Mouse (Mus musculus) layer of hippocampus, postnatal 10 days (tissue): ENCODE measurements around the gene Trf. TPM values are rescaled to one million over a fixed set of nuclear protein-coding genes. Genes with fewer than 3 reads are reported as not detected.

ENCODE experiments used
- DNase-seq, 2 experiments: peaks; one replicate each; pipeline ENCODE4 v3.0.0; 2021; ENCODE audit warnings: low spot score in 2 of 2
- total RNA-seq, 2 experiments: library from RNA; stranded (reverse); gene quantifications; 2 replicates each; pipeline ENCODE4 v1.2.3; 2021

Gene Trf
- total RNA-seq, 2 experiments from 2014 or later: 13.8 to 19.9 TPM

DNA sequence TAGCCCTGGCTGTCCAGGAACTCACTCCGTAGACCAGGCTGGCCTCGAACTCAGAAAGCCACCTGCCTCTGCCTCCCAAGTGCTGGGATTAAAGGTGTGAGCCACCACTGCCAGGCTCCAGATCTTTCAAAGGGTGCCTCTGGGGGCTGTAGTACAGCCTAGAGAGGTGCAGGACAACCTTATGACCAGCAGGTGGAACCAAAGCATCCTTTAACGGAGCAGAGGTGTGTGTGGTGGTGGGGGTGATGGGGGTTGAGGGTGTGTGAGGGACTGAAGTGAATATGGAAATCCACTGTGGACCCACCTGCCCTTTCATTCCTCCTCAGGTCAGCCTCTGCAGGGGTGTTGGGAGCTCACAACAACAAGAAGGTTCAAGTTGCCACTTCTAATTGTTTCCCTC is 4.8 kb downstream of the Trf start:
- DNase-seq: peak in 1 of 2 experiments; percentile 37

DNA sequence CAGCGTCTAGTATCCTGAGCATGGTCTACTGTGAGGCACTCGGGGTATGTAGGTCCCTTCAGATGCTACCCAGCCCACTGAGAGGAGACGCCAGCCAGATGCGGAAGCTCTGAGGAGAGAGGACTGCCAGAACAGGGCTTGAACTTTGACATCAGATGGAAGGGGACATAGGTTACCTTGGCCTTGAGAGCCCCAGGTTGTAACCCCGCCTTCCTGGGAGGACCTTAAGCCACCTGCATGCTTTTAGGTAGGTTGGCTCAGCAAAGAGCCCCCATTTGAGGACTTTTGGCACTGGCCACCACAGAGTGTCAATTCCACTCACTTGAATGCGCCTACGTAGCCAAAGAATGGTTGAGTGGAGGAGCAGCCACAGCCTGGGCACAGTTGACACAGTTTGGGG is 5.5 kb downstream of the Trf start:
- DNase-seq: no peak

DNA sequence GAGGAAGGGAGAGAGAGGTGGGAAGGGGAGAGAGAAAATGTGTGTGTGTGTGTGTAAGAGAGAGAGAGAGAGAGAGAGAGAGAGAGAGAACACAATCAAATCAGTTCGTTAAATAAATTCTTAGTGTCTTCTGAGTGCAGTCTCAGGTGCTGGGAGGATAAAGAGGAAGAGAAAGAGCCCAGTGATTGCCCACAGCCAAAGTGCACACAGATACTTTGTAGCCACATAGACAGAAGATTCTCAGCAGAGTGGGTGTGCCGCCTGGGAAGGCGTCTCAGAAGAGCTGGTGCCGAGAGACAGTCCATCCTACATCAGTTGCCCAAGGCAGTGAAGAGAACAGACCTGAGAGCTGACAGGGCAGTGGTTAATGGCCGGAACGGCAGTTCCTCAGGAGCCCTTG is 16.0 kb downstream of the Trf start:
- no peak for DNase-seq

DNA sequence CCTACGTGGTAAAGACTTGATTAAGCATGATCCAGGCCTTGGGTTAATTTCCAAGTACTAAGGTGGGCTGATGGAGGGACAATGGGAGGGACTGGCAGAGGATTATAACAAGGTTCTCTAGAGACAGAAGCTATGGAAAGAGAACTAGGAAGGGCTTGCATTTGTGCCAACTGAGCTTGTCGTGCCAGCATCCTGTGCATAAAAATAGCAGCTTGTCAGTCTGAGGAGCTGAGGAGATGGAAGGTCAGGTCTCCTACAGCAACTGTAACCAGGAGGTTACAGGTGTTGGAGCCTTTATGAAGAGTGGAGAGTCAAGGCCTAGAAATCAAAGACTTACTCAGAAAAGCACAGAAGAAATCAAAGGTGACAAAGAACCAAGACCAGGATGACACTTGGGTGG is 16.6 kb downstream of the Trf start:
- no peak for DNase-seq

DNA sequence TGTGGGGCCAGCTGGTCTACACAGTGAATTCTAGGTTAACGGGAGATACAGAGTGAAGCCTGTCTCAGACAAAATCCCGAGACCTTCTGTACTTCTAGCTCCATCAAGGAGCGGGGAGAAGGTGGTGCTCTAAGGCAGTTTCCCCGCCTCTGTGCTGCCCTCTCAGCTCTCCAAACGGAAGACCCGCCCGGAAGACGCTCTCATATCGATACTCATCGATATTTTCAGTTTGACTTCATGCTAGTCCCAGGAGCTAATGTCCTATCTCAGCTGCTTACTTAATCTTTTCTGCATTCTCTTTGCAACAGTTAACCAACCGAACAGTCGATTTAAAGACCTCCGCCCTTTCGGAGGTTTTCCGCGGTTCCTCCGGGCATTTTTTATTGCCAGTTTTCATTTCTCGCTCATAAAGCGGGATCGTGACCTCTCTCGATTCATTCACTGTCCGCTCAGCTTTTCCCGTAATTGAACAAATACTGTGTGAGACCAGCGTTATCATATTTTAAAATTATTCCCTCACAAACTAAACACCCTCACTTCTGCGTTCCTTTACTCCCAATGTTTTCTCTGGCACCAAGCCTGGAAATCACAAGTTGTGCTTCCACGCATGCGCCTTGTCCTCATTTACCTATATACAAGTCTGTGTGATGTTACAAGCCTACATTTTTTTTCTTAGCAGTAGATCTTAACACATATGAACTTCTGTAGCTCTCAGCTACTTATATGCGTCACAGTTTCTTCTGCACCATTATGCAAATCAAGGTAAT is 17.4 kb downstream of the Trf start:
- no peak for DNase-seq

DNA sequence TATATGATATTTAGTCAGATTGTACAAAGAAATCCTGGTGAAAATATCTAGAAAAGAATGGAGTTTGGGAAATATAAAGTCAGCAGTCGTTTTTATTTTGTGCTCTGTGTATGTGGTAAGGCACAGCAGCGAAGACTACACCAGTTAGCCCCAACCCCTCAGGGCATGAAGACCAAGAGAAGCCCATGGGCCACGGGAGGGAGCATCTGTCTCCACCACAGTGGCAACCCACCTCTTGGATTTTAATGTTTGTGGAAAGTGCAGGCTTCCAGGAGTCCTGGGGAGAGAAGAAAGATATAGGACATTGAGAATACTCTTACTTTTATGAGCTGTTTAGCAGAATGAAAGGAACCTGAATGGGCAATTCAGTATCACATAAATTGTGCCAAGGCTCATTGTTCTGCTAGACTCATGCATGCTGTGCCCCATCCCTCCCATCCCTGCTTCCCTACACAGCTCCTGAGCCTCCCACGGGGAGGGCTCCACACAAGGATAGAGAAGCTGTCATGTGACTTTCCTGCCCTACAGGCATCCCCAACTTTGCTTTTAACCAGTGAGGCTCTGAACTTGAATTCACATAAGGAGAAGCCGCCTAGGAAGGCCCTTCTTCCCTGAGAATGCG is 21.3 kb downstream of the Trf start:
- no peak for DNase-seq

DNA sequence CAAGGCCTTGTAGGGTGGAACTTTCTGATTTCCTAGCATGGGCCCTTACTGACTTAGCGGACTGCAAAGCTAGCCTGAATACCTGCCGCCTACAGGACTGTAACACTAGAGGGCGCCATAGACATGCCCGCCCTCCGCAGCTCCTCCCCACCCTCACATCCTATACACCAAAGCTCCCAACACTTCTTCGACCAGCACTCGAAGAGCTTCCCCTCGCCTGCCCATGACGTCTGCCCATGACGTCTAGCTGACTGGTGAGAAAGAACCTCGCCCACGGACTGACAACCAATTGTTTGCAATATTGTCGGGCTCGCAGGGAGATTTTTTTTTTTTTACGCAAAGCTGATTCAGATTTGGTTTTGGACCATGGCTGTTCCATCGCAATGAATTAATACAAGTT is 22.4 kb downstream of the Trf start:
- peak; percentile 61 to 69 for DNase-seq

DNA sequence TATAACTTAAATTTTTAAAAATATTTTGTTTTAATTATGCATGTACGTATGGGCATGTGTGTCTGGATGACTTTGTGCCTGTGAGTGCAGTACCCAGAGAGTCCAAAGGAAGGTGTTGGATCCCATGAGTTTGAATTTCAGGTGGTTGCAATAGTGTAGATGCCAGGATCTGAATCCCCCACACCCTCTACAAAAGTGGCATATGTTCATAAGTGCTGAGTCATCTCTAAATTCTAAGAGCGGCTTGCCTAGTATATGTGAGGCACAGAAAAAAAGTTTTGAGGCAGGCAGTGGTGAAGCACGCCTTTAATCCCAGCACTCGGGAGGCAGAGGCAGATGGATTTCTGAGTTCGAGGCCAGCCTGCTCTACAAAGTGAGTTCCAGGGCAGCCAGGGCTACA is 24.5 kb downstream of the Trf start:
- no peak for DNase-seq

DNA sequence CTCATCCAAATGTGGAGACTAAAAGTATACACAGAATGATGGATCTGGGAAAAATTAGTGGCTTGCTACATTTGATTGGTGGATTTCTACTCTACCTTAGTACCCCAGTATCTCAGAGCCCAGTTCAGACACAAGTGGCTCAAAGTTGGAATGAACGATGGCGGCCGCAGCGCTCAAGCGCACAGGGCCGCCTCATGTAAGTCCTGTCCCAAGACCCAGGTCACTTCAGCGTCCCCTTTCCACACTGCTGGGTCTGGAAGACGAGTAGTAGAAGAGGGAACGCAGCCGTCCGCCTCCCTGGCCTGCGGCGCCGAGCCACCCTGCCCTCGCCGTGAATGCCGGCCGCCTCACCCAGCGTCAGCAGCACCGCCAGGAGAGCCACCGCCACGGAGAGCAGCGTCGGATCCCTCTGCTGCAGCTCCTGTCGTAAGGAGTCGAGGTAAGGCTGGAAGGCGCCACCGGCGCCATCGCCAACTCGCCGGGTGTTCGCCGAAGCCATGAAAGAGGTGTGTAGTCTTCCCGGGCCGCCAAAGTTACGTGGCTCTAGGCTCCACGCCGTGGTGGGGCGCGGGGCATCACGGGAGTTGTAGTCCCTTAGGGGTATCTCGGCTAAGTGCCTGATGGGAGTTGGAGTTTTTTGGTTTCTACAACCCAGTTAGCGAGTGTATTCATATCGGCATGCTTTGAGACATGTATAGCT is 28.5 kb downstream of the Trf start, which contains the start of gene Srprb:
Srprb (minus strand) TSS at position 577 of the 700 bp plus-strand sequence.
- peak; percentile 91 to 95 for DNase-seq

DNA sequence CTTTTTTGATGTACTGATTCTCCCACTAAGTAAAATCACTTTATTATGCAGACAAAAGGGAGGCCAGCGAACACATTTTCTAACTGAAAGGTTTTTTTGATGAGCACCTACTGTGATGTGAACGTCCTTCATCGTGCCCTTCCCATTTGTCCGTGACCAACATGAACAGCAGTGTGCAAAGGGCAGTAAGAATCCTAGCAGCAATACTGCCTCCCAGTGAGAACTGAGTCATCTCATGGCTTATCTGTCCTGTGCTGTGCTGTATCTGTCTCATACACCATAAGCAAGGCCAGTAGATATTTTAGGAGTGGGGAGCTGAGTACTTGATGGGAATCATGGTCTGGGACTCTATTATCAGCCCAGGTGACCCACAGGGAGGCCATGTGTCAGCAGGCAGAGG is 41.8 kb downstream of the Trf start:
- no peak for DNase-seq

DNA sequence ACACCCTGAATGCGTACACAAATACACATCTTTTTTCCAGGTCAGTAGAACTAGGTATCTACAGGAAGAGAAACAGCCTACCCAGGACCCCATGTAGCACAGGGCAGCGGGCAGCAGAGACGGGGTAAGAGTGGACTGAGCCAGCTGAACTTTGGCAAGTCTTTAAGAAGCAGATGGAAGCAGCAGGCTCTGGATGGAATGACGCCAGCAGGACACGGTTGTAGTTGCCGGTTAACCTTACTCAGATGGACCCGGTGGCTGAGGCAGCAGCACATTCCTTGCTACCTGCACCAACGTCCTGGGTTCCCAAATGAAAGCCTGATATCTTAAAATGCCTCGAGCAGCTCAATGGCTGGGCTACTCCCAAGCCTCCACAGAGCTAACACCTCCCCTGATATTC is 43.5 kb downstream of the Trf start:
- DNase-seq: no peak

DNA sequence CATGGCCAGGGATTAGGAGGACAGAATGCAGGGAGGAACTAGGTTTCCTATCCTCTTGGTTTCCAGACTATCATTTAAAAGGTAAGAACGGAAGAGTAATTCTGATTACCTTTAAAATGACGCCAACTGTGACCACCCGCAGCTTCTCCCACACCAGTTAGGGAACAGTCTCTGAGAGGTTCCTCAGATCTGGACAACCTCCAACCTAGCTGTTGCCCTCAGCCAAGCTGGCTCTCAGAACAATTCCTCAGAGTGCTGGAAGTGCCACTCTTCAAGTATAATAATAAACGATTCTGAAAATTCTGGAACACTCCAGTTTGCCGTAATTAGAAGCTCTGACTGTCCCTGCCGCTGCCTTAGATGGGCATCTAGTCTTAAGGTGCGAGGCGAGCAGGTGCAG is 44.3 kb downstream of the Trf start:
- DNase-seq: no peak

DNA sequence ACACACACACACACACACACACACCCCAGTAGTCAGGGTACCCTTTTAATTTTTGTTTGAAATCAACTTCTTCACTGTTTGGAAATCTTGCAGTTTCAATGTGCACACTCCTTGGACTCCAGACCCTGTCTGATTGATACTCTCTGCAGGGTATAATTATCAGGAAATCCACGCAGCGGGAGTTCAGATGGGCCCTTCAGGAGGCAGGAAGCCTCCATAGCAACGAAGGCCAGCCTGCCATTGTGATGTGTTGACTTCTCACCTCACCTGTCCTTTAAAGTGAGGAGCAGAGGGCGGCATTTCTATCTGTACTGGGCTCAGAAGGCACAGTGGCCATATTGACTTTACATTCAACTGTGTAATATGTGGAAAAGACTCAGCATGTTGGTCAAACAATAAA is 45.4 kb downstream of the Trf start:
- DNase-seq: no peak

DNA sequence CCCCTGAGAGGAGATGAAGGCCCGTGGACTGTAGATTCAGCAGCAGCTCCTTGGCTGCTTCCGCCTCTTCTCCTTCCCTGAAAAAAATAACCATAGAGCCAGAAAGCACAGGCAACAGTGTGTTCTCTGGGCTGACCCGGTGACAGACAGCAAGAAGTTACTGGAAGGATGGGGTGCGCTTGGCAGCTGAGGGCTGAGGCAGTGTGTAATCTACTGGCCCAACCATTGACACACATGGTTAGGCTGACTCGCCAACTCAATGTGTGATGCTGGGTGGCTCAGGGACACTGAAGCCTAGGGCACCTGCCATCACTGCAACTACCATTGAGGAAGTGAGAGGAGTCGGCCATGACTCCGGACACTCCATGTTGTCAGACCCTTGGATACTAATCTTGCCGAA is 48.4 kb downstream of the Trf start:
- no peak for DNase-seq

DNA sequence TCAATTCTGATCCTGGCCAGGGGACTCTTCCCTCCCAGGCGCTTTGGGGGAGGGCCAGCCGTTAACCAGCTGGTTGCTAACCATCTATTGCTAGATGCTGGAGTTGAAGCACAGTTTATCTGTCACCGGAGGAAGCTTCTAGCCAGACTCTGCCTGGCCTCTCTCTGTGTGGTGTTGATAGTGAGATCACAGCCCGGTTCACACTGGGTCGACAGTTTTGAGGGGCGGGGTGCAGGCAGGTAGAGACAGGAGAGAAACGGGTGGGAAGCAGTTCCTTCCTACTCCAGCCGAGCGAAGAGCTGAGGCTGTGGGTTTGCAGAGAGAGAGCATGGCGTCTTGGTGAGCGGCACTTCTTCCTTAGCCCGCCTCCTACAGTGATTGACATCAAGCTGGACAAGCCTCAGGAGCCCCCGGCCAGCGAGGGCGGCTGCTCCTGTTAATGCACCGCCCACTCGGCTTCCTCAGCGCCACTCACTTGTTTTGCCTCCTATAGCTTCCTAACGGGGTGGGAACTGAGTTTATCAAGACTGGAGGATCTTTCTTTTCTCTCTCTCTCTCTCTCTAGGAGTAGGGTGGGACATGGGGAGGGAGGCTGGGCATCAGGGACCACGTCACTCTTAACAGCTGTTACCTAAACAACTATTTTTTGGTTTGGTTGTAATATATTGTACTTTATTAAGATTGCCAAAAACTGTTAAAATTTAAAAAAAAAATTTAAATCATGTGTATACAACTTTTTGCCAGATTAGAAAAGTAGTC is 49.3 kb downstream of the Trf start:
- peak; percentile 57 to 62 for DNase-seq

DNA sequence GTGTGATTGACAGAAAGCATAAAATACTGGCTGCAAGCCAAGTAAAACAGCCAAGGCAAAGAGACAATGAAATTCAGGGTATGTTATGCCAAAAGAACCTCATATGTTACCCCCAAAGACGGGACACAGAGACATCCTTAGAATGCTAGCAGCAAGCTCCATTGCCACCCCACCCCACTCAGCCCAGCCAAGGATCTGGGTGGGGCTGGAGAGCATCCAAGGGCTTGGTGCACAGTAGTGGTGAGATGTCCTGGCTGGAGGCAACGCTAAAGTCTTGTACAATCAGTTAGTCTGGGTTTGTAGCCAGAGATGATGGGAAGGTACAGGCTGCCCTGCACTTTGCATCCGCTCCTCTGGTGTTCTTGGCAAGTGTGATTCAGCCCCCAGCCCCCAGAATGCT is 49.9 kb downstream of the Trf start:
- DNase-seq: peak in 1 of 2 experiments; percentile 46

DNA sequence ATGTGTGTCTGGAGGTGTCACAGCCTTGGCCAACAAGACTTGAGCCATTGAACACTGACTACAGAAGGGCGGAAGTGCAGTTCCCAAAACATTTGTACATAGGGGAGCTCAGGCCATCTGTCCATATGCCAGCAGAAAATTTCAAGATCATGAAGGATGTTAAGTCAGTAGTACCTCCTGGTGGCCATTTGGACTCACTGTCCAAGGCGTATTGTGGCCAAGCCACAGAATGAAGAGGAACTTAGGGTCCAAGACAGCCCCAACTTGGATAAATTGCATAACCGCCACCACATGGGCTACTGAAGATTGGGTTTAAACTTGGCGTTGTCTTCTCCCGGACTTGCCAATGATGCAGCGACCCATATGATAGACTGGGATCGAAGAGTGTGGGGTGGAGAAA is 54.6 kb downstream of the Trf start:
- DNase-seq: no peak

DNA sequence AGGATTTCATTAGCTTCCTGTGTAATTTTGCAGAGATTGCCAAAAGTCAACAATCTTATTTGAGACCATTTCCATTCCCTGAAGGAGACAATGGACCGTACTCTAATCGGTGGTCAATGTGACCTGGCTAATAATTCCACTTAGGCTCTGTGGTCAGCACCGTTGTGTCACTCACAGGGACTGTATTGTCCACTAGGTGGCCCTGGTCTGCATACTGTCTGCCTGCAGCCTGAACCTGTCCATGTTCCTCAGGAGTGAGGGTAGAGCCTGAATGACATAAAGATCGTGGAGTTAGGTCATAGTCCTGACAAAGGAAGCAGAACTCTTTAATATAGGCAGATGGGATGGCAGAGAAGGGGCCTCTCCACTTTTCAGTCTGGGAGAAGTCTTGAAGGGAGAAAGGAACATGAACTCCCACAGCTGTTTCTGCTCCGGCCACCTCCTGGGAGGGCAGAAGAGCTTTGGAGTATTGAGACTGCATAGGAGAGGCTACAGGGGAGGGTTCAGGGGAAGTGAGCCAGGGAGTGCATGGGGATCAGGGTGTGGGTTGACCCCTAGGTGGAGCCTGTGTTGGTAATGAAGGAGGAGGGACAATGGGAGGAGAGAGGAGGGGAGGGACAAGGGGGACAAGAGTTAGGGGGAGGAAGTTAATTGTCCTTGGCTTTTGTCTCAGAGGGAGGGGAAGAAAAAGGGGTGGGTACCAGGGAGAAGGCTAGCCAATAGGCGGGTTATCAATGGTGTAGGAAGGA is 55.3 kb downstream of the Trf start:
- DNase-seq: no peak

DNA sequence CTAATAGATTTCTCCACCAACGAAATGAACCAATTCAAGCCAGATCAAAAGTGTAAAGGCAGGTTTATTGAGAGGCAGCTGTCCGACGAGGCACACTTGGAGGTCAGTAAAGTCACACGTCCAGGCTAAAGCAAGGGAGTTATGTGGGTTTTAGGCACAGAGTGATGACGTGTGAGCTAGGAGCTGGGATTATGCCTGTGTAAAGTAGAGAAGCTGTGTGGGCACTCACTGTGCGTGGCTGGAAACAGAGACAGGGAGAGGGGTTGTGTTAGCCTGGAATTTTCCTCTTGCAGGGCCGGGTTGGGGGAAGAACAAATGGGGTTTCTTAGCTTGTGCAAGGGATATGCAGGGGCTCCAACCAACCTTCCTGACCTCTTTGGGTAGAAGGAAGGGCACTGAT is 61.5 kb downstream of the Trf start:
- DNase-seq: no peak

DNA sequence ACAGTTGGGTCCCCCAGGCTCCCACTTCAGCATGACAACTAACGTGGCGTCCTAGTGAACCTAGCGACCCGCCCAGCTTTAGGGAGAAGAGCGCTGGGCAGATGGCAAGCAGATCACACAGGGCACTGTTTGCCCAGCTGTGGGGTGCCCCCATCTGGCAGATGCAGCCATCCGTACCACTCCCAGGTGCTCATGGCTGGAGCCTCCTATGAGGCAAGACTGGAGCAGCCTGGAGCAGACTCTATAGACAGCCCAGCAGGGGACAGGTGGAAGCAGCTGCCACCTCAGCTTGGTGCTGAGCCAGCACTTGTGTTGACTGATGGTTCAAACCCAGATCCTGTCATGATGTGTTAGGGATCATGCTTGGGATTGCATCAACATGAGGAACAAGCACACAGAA is 62.2 kb downstream of the Trf start:
- no peak for DNase-seq

DNA sequence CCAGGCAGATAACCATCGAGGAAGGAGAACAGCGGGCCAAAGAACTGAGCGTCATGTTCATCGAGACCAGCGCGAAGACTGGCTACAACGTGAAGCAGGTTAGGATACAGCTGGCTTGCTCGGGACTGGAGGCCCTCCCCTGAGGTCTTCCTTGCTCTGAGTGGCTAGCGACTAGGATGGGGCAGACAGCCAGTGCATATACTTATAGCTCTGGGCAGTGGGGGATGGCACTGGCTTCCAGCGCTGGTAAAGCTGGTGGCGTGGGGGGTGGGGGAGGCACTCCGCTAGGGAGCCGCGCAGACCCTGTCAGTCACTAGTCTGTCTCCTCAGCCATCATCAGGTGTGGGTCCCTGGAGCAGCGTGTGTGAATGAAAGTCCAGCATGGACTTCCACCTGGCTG is 66.4 kb downstream of the Trf start:
- no peak for DNase-seq
